Comparison of ENCODE assay signal across 9 mouse cellular contexts in the genomic region with DNA sequence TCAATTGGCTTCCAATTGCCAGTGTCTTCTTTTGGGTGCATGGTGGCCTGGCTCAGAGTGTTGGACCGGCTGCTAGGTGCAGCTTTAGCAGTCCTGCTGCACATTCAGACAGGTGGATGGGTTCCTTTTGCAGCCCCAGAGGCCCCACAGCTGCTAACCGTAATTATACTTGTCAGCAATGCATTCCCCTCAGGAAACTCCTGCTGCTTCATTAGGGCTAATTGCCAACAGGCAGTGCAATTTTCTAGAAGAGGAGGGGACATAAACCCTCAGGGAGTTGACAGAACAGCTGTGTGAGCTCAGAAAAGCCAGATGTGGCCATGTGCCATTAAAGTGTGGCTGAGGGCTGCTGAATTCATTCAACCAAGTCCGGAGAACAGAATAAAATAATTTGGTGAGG.
DNase-seq lines count a peak whose midpoint lies in the region; ATAC-seq and TF ChIP-seq lines count a peak whose summit lies in the region.
"Had no signal": no experiment of that assay in that cellular context is flagged by ENCODE, and none has a peak within 500 bp of the region (broad histone marks: within the 10 kb centered on the region; RNA-seq: fewer than 3 reads in every experiment).

No protein-coding gene starts in this region.

- no peak overlapping the region for H3K4me2 ChIP-seq in intestine, embryonic 16.5 days (ENCODE audit: low read depth, low read length)
- no peak overlapping the region for H3K4me2 ChIP-seq in intestine, postnatal 0 days (replicated peaks; ENCODE audit: low read depth)
- no peak overlapping the region for H3K4me2 ChIP-seq in hindbrain, embryonic 11.5 days (replicated peaks; ENCODE audit: low read depth, low read length)
- no peak overlapping the region for H3K4me2 ChIP-seq in lung, postnatal 0 days (replicated peaks; ENCODE audit: low read depth, low read length)
- H3K4me2 ChIP-seq: liver, embryonic 13.5 days had no signal

- TF ChIP-seq EP300 in lung, postnatal 0 days (IDR thresholded peaks at IDR 0.05): no peak

- no peaks in the 10 kb centered on the region for H3K4me1 ChIP-seq in intestine, embryonic 16.5 days (ENCODE audit: control insufficient read depth, insufficient read depth, low read length)
- no peaks in the 10 kb centered on the region for H3K4me1 ChIP-seq in intestine, postnatal 0 days (replicated peaks; ENCODE audit: control insufficient read depth, insufficient read depth, low read length)
- no peaks in the 10 kb centered on the region for H3K4me1 ChIP-seq in embryonic facial prominence, embryonic 10.5 days
- H3K4me1 ChIP-seq in hindbrain, embryonic 11.5 days (replicated peaks; ENCODE audit: control insufficient read depth, insufficient read depth, low read length): no peaks in the 10 kb centered on the region
- H3K4me1 ChIP-seq in lung, postnatal 0 days (ENCODE audit: insufficient read depth, low read depth, low read length): no peaks in the 10 kb centered on the region
- H3K4me1 ChIP-seq: liver, embryonic 13.5 days had no signal

- no peaks in the 10 kb centered on the region for H3K9me3 ChIP-seq in intestine, embryonic 16.5 days (ENCODE audit: control insufficient read depth, low read length)
- no peaks in the 10 kb centered on the region for H3K9me3 ChIP-seq in intestine, postnatal 0 days (ENCODE audit: control insufficient read depth)
- no peaks in the 10 kb centered on the region for H3K9me3 ChIP-seq in embryonic facial prominence, embryonic 10.5 days
- H3K9me3 ChIP-seq in hindbrain, embryonic 11.5 days (ENCODE audit: control insufficient read depth, low read length): no peaks in the 10 kb centered on the region
- no peaks in the 10 kb centered on the region for H3K9me3 ChIP-seq in lung, postnatal 0 days (ENCODE audit: low read length)
- H3K9me3 ChIP-seq: liver, embryonic 13.5 days had no signal

- peak; percentile 56 for DNase-seq in embryonic facial prominence, embryonic 10.5 days (ENCODE audit: low spot score)
- DNase-seq in hindbrain, embryonic 11.5 days (ENCODE audit: low spot score): peak; percentile 18
- DNase-seq in lung, postnatal 0 days (ENCODE audit: low spot score): peak; percentile 19
- no peak for DNase-seq in layer of hippocampus, adult 11-12 months (ENCODE audit: low spot score)
- DNase-seq in left cerebral cortex, postnatal 36 days (ENCODE audit: low spot score in 2 of 2): no peak
- DNase-seq: liver, embryonic 13.5 days had no signal

- no peaks in the 10 kb centered on the region for H3K27me3 ChIP-seq in intestine, embryonic 16.5 days (replicated peaks; ENCODE audit: control insufficient read depth, insufficient read depth, low read length)
- H3K27me3 ChIP-seq in intestine, postnatal 0 days (replicated peaks; ENCODE audit: control insufficient read depth, insufficient read depth, low read length): no peaks in the 10 kb centered on the region
- H3K27me3 ChIP-seq in embryonic facial prominence, embryonic 10.5 days (replicated peaks; ENCODE audit: low read depth, poor library complexity, severe bottlenecking): no peaks in the 10 kb centered on the region
- H3K27me3 ChIP-seq in hindbrain, embryonic 11.5 days (ENCODE audit: control insufficient read depth, insufficient read depth, low read length): no peaks in the 10 kb centered on the region
- no peaks in the 10 kb centered on the region for H3K27me3 ChIP-seq in lung, postnatal 0 days (replicated peaks; ENCODE audit: insufficient read depth, low read length)
- H3K27me3 ChIP-seq: liver, embryonic 13.5 days had no signal

- H3K4me3 ChIP-seq in intestine, embryonic 16.5 days (ENCODE audit: low read length): no peak overlapping the region
- H3K4me3 ChIP-seq in intestine, postnatal 0 days (ENCODE audit: low read depth, low read length): no peak overlapping the region
- H3K4me3 ChIP-seq in embryonic facial prominence, embryonic 10.5 days: no peak overlapping the region
- H3K4me3 ChIP-seq in hindbrain, embryonic 11.5 days (ENCODE audit: low read depth, low read length): no peak overlapping the region
- no peak overlapping the region for H3K4me3 ChIP-seq in lung, postnatal 0 days (ENCODE audit: low read depth, low read length)
- H3K4me3 ChIP-seq: liver, embryonic 13.5 days had no signal

- no peak for TF ChIP-seq CTCF in intestine, postnatal 0 days (IDR thresholded peaks at IDR 0.05; ENCODE audit: low read depth)
- TF ChIP-seq CTCF in lung, postnatal 0 days (IDR thresholded peaks at IDR 0.05): no peak

- H3K27ac ChIP-seq in intestine, embryonic 16.5 days (ENCODE audit: low read length): no peak overlapping the region
- H3K27ac ChIP-seq in intestine, postnatal 0 days (ENCODE audit: low read depth, low read length): no peak overlapping the region
- H3K27ac ChIP-seq in embryonic facial prominence, embryonic 10.5 days (replicated peaks): no peak overlapping the region
- H3K27ac ChIP-seq in hindbrain, embryonic 11.5 days (ENCODE audit: low read depth, low read length): no peak overlapping the region
- no peak overlapping the region for H3K27ac ChIP-seq in lung, postnatal 0 days (ENCODE audit: low read length)
- H3K27ac ChIP-seq: liver, embryonic 13.5 days had no signal

- 58% methylated on average over 3 of the region's 3 CpGs for WGBS in intestine, embryonic 16.5 days
- WGBS in intestine, postnatal 0 days: 63% methylated on average over 3 of the region's 3 CpGs
- WGBS in embryonic facial prominence, embryonic 10.5 days: 43% methylated on average over 3 of the region's 3 CpGs
- WGBS in hindbrain, embryonic 11.5 days: 66% methylated on average over 3 of the region's 3 CpGs
- 51% methylated on average over 3 of the region's 3 CpGs for WGBS in lung, postnatal 0 days

- H3K36me3 ChIP-seq in intestine, embryonic 16.5 days (ENCODE audit: control insufficient read depth, insufficient read depth, low read length): no peaks in the 10 kb centered on the region
- H3K36me3 ChIP-seq in intestine, postnatal 0 days (ENCODE audit: control insufficient read depth, insufficient read depth): no peaks in the 10 kb centered on the region
- H3K36me3 ChIP-seq in embryonic facial prominence, embryonic 10.5 days (replicated peaks): no peaks in the 10 kb centered on the region
- H3K36me3 ChIP-seq in hindbrain, embryonic 11.5 days (ENCODE audit: control insufficient read depth, insufficient read depth, low read length): no peaks in the 10 kb centered on the region
- H3K36me3 ChIP-seq in lung, postnatal 0 days (ENCODE audit: insufficient read depth, low read length): no peaks in the 10 kb centered on the region
- H3K36me3 ChIP-seq: liver, embryonic 13.5 days had no signal

- no peak overlapping the region for H3K9ac ChIP-seq in intestine, embryonic 16.5 days (ENCODE audit: low read depth, low read length)
- H3K9ac ChIP-seq in intestine, postnatal 0 days (ENCODE audit: low read depth, low read length): no peak overlapping the region
- no peak overlapping the region for H3K9ac ChIP-seq in hindbrain, embryonic 11.5 days (ENCODE audit: low read depth, low read length)
- H3K9ac ChIP-seq in lung, postnatal 0 days (replicated peaks; ENCODE audit: low read depth): no peak overlapping the region
- H3K9ac ChIP-seq: liver, embryonic 13.5 days had no signal

- intact Hi-C loops in left cerebral cortex, postnatal 36 days (cut with DNase I): no loop called here

- 0 out of 2 replicates have a peak, but pooled peaks have one; percentile 16 for ATAC-seq in intestine, embryonic 16.5 days
- no peak for ATAC-seq in intestine, postnatal 0 days
- ATAC-seq in hindbrain, embryonic 11.5 days (ENCODE audit: low FRiP score): no peak
- no peak for ATAC-seq in lung, postnatal 0 days
- no peak for ATAC-seq in erythroblast, adult 5-6 weeks (replicated peaks; ENCODE audit: low FRiP score, poor library complexity, severe bottlenecking)

Comparison
In these comparisons a context has a peak if more than half of its experiments do, and no peak if none do; other contexts are left out.
1. DNase-seq: peak in embryonic facial prominence, embryonic 10.5 days (single experiment), hindbrain, embryonic 11.5 days (single experiment) and lung, postnatal 0 days (single experiment); none in layer of hippocampus, adult 11-12 months (single experiment) and left cerebral cortex, postnatal 36 days (0 of 2).